Mouse (Mus musculus) activated CD4-positive, CD25-positive, alpha-beta regulatory T cell (primary cell): Measurements from ENCODE around the gene Tmem38a. TPM values are rescaled to one million over a fixed set of nuclear protein-coding genes. Genes with fewer than 3 reads are reported as not detected.

Source experiments
- polyA plus RNA-seq, 2 experiments: library from polyadenylated mRNA; unstranded; fragments of 100-300 nt; shearing (Covaris generic); gene quantifications; one replicate each; pipeline ENCODE4 v1.2.1; 2017

Gene Tmem38a
- 1 to 10 TPM in 1 of 2 experiments, under 1 TPM in 1; 0.79 to 1.4 TPM for polyA plus RNA-seq

GRCm38 (mm10) chr8:72571611-72572473, at the start of gene Tmem38a:
Tmem38a (plus strand) TSS chr8:72572055.

DNA sequence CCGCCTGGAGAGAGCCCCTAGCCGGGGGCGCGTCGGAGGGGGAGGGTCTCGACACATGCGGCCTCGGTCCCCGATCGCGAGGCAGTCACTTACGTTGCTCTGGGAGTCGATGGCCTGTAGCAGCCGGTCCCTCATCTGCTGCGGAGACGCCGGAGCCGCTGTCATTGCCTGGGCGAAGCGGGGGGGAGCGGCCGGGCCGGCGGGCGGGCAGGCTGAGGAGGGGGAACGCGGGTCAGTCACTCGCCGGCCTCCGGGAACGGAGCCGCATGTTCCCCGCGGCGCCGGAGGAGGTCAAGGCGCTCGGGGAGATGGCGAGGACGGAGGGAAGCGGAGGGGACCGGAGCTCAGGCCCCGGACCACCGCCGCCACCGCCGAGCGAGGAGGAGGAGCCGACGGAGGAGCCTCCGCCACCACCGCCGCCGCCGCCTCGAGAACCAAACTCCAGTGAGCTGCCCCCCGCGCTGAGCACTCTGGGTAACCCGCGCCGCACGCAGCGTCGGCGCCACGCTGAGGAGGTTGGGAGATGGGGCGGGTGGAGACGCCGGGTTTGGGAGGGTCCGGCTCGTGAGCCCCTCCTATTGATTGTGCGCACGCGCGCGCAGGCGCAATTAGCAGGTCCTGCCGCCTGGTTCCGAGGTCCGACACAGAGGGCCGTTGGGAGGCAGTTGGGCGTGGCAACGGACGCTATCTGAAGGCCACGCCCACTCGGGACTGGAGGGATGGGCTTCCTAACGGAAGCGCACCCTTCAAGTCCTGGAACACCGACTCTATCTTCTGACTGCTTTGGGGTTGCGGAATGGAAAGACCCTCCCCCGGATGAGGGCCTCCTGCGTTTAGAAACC, 23.8 kb upstream of the Tmem38a start, which contains the start of gene Med26:
Med26 (minus strand) TSS at position 469 of the 842 bp plus-strand sequence.

GRCm38 (mm10) chr8:72570633-72571610, 933 bp upstream of the Tmem38a start, which contains the start of gene Smim7:
Smim7 (minus strand) TSS chr8:72571088.

Other genes with a start within 250 kb of the Tmem38a start
- 10 to 100 TPM; 44.2 to 44.3 TPM for gene Eps15l1, start 150.6 kb upstream of the Tmem38a start, polyA plus RNA-seq
- gene Calr3, start 128.2 kb upstream of the Tmem38a start, polyA plus RNA-seq: under 1 TPM; 0.18 to 1.00 TPM
- gene 1700030K09Rik, start 128.2 kb upstream of the Tmem38a start, polyA plus RNA-seq: 1 to 10 TPM; 5.7 to 7.3 TPM
- 10 to 100 TPM; 67.0 to 69.6 TPM for gene Cherp, start 96.8 kb upstream of the Tmem38a start, polyA plus RNA-seq
- 10 to 100 TPM; 26.2 to 47.5 TPM for gene Slc35e1, start 79.4 kb upstream of the Tmem38a start, polyA plus RNA-seq
- gene Med26, start 23.8 kb upstream of the Tmem38a start, polyA plus RNA-seq: 10 to 100 TPM; 12.7 to 16.1 TPM
- 10 to 100 TPM; 58.1 to 69.0 TPM for gene Smim7, start 967 bp upstream of the Tmem38a start, polyA plus RNA-seq
- gene Nwd1, start 74.7 kb downstream of the Tmem38a start, polyA plus RNA-seq: under 1 TPM in 1 of 2 experiments, not detected in 1; 0.17 TPM
- gene Sin3b, start 151.2 kb downstream of the Tmem38a start, polyA plus RNA-seq: 100 to 1,000 TPM; 226 to 275 TPM
- gene F2rl3, start 189.8 kb downstream of the Tmem38a start, polyA plus RNA-seq: 10 to 100 TPM in 1 of 2 experiments, 1 to 10 TPM in 1; 7.3 to 13.6 TPM